Mouse (Mus musculus) heart, embryonic 10.5 days (tissue): ENCODE results near the gene Grwd1. TPM values are rescaled to one million over a fixed set of nuclear protein-coding genes. Genes with fewer than 3 reads are reported as not detected.

ENCODE experiments used
- DNase-seq: peaks from one replicate; pipeline ENCODE4 v3.0.0-alpha.2; 2017; ENCODE audit warnings: low spot score
- H3K27ac ChIP-seq: fragments of 300-500 bp; sonication (generic); 2 replicates; pipeline ENCODE4 v1.5.1; 2016; ENCODE audit warnings: mild to moderate bottlenecking
- H3K27me3 ChIP-seq: fragments of 300-500 bp; sonication (generic); 2 replicates; pipeline ENCODE4 v1.6.1; 2016; ENCODE audit warnings: mild to moderate bottlenecking; ENCODE audit not compliant: poor library complexity, insufficient read depth, severe bottlenecking
- H3K36me3 ChIP-seq: fragments of 300-500 bp; sonication (generic); 2 replicates; pipeline ENCODE4 v1.6.1; 2016; ENCODE audit warnings: mild to moderate bottlenecking, moderate library complexity
- H3K4me1 ChIP-seq: fragments of 300-500 bp; sonication (generic); 2 replicates; pipeline ENCODE4 v1.6.1; 2016; ENCODE audit warnings: mild to moderate bottlenecking
- H3K4me3 ChIP-seq: fragments of 300-500 bp; sonication (generic); 2 replicates; pipeline ENCODE4 v1.5.1; 2016; ENCODE audit warnings: mild to moderate bottlenecking, moderate library complexity
- H3K9me3 ChIP-seq: fragments of 300-500 bp; sonication (generic); 2 replicates; pipeline ENCODE4 v1.6.1; 2016; ENCODE audit warnings: mild to moderate bottlenecking, moderate library complexity
- WGBS: fragments of 180-500 bp; shearing (Covaris S2); methylation state at CpG from one replicate; pipeline ENCODE4 v1.1.7; 2016; 5-methylcytosine and 5-hydroxymethylcytosine counted together
- polyA plus RNA-seq: library from polyadenylated mRNA; unstranded; fragments of >200 nt; fragmentation: Nextera tagmentation; extraction: Ambion mirVana; gene quantifications from 2 replicates; pipeline ENCODE4 v1.2.1, GENCODE M21; 2016

Grwd1 gene
- polyA plus RNA-seq, 1 experiment from 2014 or later = 97.9 TPM

- 65% methylated on average over 6 of the region's 6 CpGs for WGBS
- peaks cover 58% of the 10 kb centered on the region for H3K36me3 ChIP-seq
- no peak overlapping the region for H3K4me3 ChIP-seq
- H3K27me3 ChIP-seq = peaks cover 75% of the 10 kb centered on the region
- H3K4me1 ChIP-seq = peaks cover 19% of the 10 kb centered on the region
- DNase-seq = no peak
- H3K9me3 ChIP-seq = no peaks in the 10 kb centered on the region
- no peak overlapping the region for H3K27ac ChIP-seq
These were observed 40.0 kb downstream of the Grwd1 start for GRCm38 (mm10) chr7:45790721-45791120.

GRCm38 (mm10) chr7:45787642-45788041 is 43.1 kb downstream of the Grwd1 start:
- 79% methylated on average over 22 of the region's 22 CpGs for WGBS
- DNase-seq = no peak
- H3K4me3 ChIP-seq = peak overlapping the region; percentile 70; the same call in 1 of the 2 replicates
- no peaks in the 10 kb centered on the region for H3K9me3 ChIP-seq
- H3K27ac ChIP-seq = no peak overlapping the region
- H3K4me1 ChIP-seq = peaks cover 37% of the 10 kb centered on the region
- peaks cover 66% of the 10 kb centered on the region for H3K27me3 ChIP-seq
- H3K36me3 ChIP-seq = peaks cover 37% of the 10 kb centered on the region

GRCm38 (mm10) chr7:45786661-45787413 is 43.9 kb downstream of the Grwd1 start:
- Histone ChIP-seq H3K9me3 (no peaks in the 10 kb centered on the region), H3K4me3 (peak overlapping the region; percentile 70), H3K27me3 (peaks cover 66% of the 10 kb centered on the region), H3K36me3 (peaks cover 30% of the 10 kb centered on the region), H3K4me1 (peaks cover 37% of the 10 kb centered on the region), H3K27ac (peak overlapping the region; percentile 60)
- 8% methylated on average over 17 of the region's 17 CpGs for WGBS
- no peak for DNase-seq

- peaks cover 63% of the 10 kb centered on the region for H3K27me3 ChIP-seq
- H3K9me3 ChIP-seq = no peaks in the 10 kb centered on the region
- peaks cover 37% of the 10 kb centered on the region for H3K4me1 ChIP-seq
- 2% methylated on average over 14 of the region's 14 CpGs for WGBS
- peak overlapping the region; percentile 70 for H3K4me3 ChIP-seq
- H3K27ac ChIP-seq = peak overlapping the region; percentile 60
- peaks cover 24% of the 10 kb centered on the region for H3K36me3 ChIP-seq
- DNase-seq = peak; percentile 88
These were observed 44.6 kb downstream of the Grwd1 start for GRCm38 (mm10) chr7:45786136-45786578.

- Histone ChIP-seq H3K27me3 (peaks cover 61% of the 10 kb centered on the region), H3K4me1 (peaks cover 37% of the 10 kb centered on the region), H3K36me3 (peaks cover 22% of the 10 kb centered on the region), H3K27ac (peak overlapping the region; percentile 76), H3K9me3 (no peaks in the 10 kb centered on the region), H3K4me3 (peak overlapping the region; percentile 70)
- DNase-seq = no peak
- under 1% methylated on average over 41 of the region's 42 CpGs for WGBS
These were observed 45.2 kb downstream of the Grwd1 start for GRCm38 (mm10) chr7:45785388-45786135.

GRCm38 (mm10) chr7:45784524-45785372 is 46.0 kb downstream of the Grwd1 start, which contains the start of gene Sult2b1:
Gene Sult2b1 (minus strand): TSS chr7:45784669.
- peak within 1 kb of the TSS; percentile 88 for H3K27ac ChIP-seq
- 23% methylated on average over 20 of the region's 20 CpGs for WGBS

GRCm38 (mm10) chr7:45783511-45784091 is 47.1 kb downstream of the Grwd1 start, which contains the start of gene Lmtk3:
Gene Lmtk3 (plus strand): TSS chr7:45783738.
- H3K4me3 ChIP-seq = peak within 1 kb of the TSS; percentile 75
- H3K4me1 ChIP-seq = peaks cover 45% of the 10 kb centered on the region
- H3K36me3 ChIP-seq = peaks cover 8% of the 10 kb centered on the region; the same call in 1 of the 2 replicates
- H3K27ac ChIP-seq = peak within 1 kb of the TSS; percentile 88
- H3K27me3 ChIP-seq = peaks cover 74% of the 10 kb centered on the region
- WGBS = under 1% methylated on average over 38 of the region's 38 CpGs
- H3K9me3 ChIP-seq = no peaks in the 10 kb centered on the region
- DNase-seq = peak; percentile 90

More at GRCm38 (mm10) chr7:45784524-45785372, 46.0 kb downstream of the Grwd1 start, which contains the start of gene Sult2b1:
- Histone ChIP-seq H3K4me1 (peaks cover 37% of the 10 kb centered on the region), H3K36me3 (peaks cover 14% of the 10 kb centered on the region), H3K9me3 (no peaks in the 10 kb centered on the region), H3K27me3 (peaks cover 63% of the 10 kb centered on the region), H3K4me3 (peak within 1 kb of the TSS; percentile 75)
- DNase-seq = no peak

GRCm38 (mm10) chr7:45782271-45782670 is 48.5 kb downstream of the Grwd1 start:
- no peak for DNase-seq

GRCm38 (mm10) chr7:45779081-45779641 is 51.6 kb downstream of the Grwd1 start:
- WGBS = 27% methylated on average over 22 of the region's 22 CpGs
- Histone ChIP-seq H3K4me1 (peaks cover 13% of the 10 kb centered on the region), H3K27ac (no peak overlapping the region), H3K36me3 (no peaks in the 10 kb centered on the region), H3K9me3 (no peaks in the 10 kb centered on the region; the same call in 1 of the 2 replicates), H3K27me3 (peaks cover 41% of the 10 kb centered on the region), H3K4me3 (peak overlapping the region; percentile 41)
- no peak for DNase-seq

More at GRCm38 (mm10) chr7:45782271-45782670, 48.5 kb downstream of the Grwd1 start:
- H3K4me3 ChIP-seq = no peak overlapping the region
- 64% methylated on average over 4 of the region's 4 CpGs for WGBS
- H3K27me3 ChIP-seq = peaks cover 62% of the 10 kb centered on the region
- no peaks in the 10 kb centered on the region for H3K9me3 ChIP-seq
- H3K27ac ChIP-seq = no peak overlapping the region
- no peaks in the 10 kb centered on the region for H3K36me3 ChIP-seq
- H3K4me1 ChIP-seq = peaks cover 42% of the 10 kb centered on the region

GRCm38 (mm10) chr7:45775237-45775636 is 55.5 kb downstream of the Grwd1 start:
- no peak for DNase-seq
- no peaks in the 10 kb centered on the region for H3K36me3 ChIP-seq
- peaks cover 39% of the 10 kb centered on the region for H3K27me3 ChIP-seq
- peaks cover 8% of the 10 kb centered on the region; the same call in 1 of the 2 replicates for H3K4me1 ChIP-seq
- WGBS = 64% methylated on average over 7 of the region's 7 CpGs
- H3K4me3 ChIP-seq = no peak overlapping the region
- H3K9me3 ChIP-seq = no peaks in the 10 kb centered on the region; the same call in 1 of the 2 replicates
- H3K27ac ChIP-seq = no peak overlapping the region
